Mouse (Mus musculus) pancreas, adult 10 weeks (tissue): Measurements from ENCODE around the gene Tjp2. TPM values are rescaled to one million over a fixed set of nuclear protein-coding genes. Genes with fewer than 3 reads are reported as not detected.

Source experiments
- polyA plus RNA-seq: library from polyadenylated mRNA; stranded (reverse); fragments of 350-450 nt; fragmentation: Illumina TruSeq; extraction: RNeasy Lipid Tissue Mini Kit (QIAGEN cat#74804); gene quantifications from one replicate; pipeline ENCODE4 v1.2.3, GENCODE M21; 2015; ENCODE audit warnings: low read depth, low replicate concordance; ENCODE audit not compliant: insufficient read depth

Tjp2 gene
- polyA plus RNA-seq = 4.7 TPM

GRCm38 (mm10) chr19:24224500-24225304 is at the start of gene Tjp2:
Gene Tjp2, minus strand, starts transcription at chr19:24225030.

Other genes starting within 250 kb of the Tjp2 start
- 5.1 TPM for gene Fam189a2, start 194.0 kb downstream of the Tjp2 start, polyA plus RNA-seq
- gene Fxn, start 55.6 kb upstream of the Tjp2 start, polyA plus RNA-seq = 4.6 TPM